Mouse (Mus musculus) gastrocnemius, adult 2 months (tissue): ENCODE data around the gene Tpcn1. TPM values are rescaled to one million over a fixed set of nuclear protein-coding genes. Genes with fewer than 3 reads are reported as not detected.
A peak's percentile ranks its signal among the peaks of the same experiment; 100 is the strongest.

Experiments
- DNase-seq: peaks from one replicate; pipeline ENCODE4 v3.0.0; 2022
- H3K27ac ChIP-seq: fragments of 200-600 bp; 2 replicates; pipeline ENCODE4 v1.8.1; 2022; ENCODE audit warnings: mild to moderate bottlenecking
- H3K4me3 ChIP-seq: fragments of 200-600 bp; 2 replicates; pipeline ENCODE4 v1.8.1; 2022; ENCODE audit warnings: mild to moderate bottlenecking, moderate library complexity
- CTCF ChIP-seq: fragments of 200-600 bp; IDR thresholded peaks from 2 replicates; pipeline ENCODE4 v1.8.1; 2022; ENCODE audit warnings: antibody characterized with exemption, mild to moderate bottlenecking, moderate library complexity
- intact Hi-C: fragments of 180-260 bp; cut with DNase I; formaldehyde crosslinking; loops from one replicate; pipeline ENCODE4 v1.15.1; 2025
- long read RNA-seq, 2 experiments: library from polyadenylated mRNA; stranded (forward); transcript quantifications; one replicate each; pipeline ENCODE4 v2.0.0; 2021
- total RNA-seq, 2 experiments: library from RNA; stranded (reverse); gene quantifications; 2 replicates each; pipeline ENCODE4 v1.2.3; 2021

Tpcn1 gene
- 10 to 100 TPM; 42.7 to 44.8 TPM for total RNA-seq
- long read RNA-seq, experiment 1, full-length matches to known transcripts: 2 of 8 reads
- long read RNA-seq, experiment 1, partial matches to known transcripts: 1 of 8 reads
- long read RNA-seq, experiment 1, other reads (novel, unspliced or antisense): 5 of 8 reads
- long read RNA-seq, experiment 2, full-length matches to known transcripts: 3 of 11 reads
- long read RNA-seq, experiment 2, partial matches to known transcripts: 1 of 11 reads
- long read RNA-seq, experiment 2, other reads (novel, unspliced or antisense): 7 of 11 reads

DNA sequence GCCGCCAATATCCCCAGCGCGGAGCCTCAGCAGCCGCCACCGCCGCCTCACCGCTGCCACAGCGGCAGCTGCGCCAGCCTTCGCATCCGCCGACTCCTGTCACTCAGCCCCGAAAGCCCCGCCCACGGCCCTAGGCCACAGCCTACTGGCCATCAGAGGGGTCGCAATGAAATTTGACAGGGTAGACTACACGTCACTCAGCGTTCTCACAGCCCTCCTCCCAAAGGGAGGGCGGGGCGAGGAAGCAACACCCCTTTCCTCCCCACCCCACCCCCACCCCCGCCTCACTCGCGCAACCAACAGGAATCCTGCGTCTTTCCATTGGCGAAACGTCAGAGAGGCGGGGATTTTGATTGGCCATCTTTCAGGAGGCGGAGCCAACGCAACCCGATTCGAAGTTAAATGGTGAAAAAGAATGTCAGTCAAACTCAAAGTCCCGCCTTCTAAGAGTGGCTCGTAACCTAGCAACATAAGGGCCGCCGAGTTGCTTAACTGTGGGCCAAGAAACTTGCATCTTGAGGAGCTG, at the start of gene Tpcn1, which contains the start of gene Iqcd:
Gene Tpcn1 (minus strand): TSS at position 105 of the 526 bp plus-strand sequence.
Gene Iqcd (plus strand): TSS at position 448 of the 526 bp plus-strand sequence.
- peak; percentile 14; the same call in 1 of the 2 replicates for TF ChIP-seq CTCF
- Histone ChIP-seq H3K4me3 (peak within 1 kb of the TSS; percentile 99), H3K27ac (peak within 1 kb of the TSS; percentile 92)
- intact Hi-C loops: loop anchor here (2.0 to 5.0 kb wide), 2 partner anchors 26 to 76 kb away; partner anchors contain the start of gene Slc8b1
- peak; percentile 100 for DNase-seq

DNA sequence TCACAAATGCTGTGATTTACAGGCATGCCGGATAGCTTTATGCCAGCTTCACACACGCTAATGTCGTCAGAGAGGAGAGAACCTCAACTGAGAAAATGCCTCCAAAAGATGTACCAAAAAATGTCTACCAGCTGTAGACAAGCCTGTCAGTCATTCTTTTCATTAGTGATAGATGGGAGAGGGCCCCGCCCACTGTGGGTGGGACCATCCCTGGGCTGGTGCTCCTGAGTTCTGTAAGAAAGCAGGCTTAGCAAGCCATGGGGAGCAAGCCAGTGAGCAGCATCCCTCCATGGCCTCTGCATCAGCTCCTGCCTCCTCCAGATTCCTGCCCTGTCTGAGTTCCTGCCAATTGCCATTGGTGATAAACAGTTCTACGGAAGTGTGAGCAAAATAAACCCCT, 47.2 kb upstream of the Tpcn1 start:
- no peak for TF ChIP-seq CTCF
- intact Hi-C loops: no loop called here
- no peak overlapping the region for H3K27ac ChIP-seq
- DNase-seq: no peak
- no peak overlapping the region for H3K4me3 ChIP-seq

DNA sequence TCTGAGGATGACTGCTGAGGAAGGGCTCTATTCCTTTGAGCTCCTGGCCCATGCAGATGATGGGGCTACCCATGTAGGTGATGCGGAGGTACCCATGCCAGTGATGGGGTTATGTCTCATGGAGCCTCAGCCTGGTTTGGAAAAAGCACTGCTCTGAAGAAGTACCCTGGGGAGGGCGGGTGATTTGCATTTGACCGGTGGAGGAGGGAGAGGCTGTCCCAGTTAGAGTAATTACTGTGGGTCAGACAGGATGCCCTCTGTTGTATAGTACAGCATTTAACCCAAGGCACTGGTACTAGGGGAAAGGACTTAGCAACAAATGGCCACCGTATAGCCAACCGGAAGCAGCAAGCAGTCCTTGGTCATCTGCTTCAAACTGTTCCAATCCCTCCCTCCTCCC, 46.4 kb upstream of the Tpcn1 start:
- no peak for TF ChIP-seq CTCF

DNA sequence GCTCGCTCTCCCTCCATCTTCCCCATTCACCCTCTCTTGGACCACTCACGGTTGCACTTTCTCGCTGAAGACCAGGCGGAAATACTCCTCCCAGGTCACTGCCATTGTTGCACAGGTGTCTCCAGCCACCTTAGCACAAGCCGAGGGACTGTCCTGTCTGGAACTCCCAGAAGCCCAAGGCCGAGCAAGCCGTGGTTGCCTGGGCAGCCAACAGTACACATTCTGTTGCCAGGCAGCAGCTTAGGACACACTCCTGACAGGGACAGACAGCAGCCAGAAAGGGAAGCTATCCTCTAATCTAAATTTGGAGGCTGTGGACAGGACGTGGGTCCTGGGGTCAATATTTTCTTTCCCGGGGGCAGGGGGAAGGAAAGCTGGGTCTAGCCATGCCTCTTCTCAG, 45.7 kb upstream of the Tpcn1 start, which contains the start of gene Cfap73:
Gene Cfap73 (minus strand): TSS at position 105 of the 400 bp plus-strand sequence.
- DNase-seq: no peak
- no peak for TF ChIP-seq CTCF
- intact Hi-C loops: no loop called here
- 0 out of 2 replicates have a peak within 1 kb of the TSS, but pooled peaks have one; percentile 7 for H3K4me3 ChIP-seq
- H3K27ac ChIP-seq: no peak within 1 kb of the TSS

More for the DNA sequence above, 46.4 kb upstream of the Tpcn1 start:
- Histone ChIP-seq H3K27ac (no peak overlapping the region), H3K4me3 (no peak overlapping the region)
- no peak for DNase-seq
- intact Hi-C loops: no loop called here

DNA sequence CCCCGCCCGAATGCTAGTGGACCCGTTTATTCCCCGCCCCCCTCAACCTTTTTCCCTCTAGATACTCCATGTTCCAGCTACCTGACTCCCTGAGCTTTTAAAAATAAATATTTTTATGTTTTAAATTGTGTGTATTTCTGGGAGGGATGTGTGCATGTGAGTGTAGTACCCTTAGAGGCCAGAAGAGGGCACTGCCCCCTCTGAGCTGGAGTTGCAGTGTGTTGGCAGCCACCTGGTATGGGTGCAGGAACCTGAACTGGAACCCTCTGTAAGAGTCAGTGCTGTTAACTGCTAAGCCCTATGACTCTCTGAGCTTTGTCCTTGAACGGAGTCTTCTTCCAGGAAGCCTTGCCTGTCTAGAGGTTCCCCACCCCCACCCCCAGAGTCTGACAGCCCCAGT, 43.4 kb upstream of the Tpcn1 start:
- Histone ChIP-seq H3K4me3 (no peak overlapping the region), H3K27ac (no peak overlapping the region)
- TF ChIP-seq CTCF: peak; percentile 16; the same call in 1 of the 2 replicates
- intact Hi-C loops: no loop called here
- no peak for DNase-seq

DNA sequence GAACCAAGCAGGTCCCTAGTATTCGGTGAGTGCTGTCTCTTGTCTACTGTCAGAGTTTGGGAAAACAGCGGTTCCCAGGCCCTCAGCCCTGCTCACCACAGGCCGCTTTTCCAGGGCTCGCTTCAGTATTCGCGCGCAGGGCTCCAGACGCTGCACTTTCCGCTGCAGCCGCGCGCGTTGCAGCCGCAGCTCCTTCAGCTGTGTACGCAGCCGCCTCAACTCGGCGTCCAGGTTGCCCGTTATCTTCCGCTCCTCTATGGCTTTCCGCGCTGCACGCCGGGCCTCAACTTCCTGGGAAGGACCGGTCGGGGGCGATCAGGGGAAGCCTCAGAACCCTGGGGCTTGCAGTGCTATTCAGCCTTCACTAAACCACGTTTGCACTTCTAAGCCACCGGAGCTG, 42.7 kb upstream of the Tpcn1 start:
- TF ChIP-seq CTCF: no peak
- DNase-seq: no peak
- intact Hi-C loops: no loop called here
- no peak overlapping the region for H3K27ac ChIP-seq
- no peak overlapping the region for H3K4me3 ChIP-seq

DNA sequence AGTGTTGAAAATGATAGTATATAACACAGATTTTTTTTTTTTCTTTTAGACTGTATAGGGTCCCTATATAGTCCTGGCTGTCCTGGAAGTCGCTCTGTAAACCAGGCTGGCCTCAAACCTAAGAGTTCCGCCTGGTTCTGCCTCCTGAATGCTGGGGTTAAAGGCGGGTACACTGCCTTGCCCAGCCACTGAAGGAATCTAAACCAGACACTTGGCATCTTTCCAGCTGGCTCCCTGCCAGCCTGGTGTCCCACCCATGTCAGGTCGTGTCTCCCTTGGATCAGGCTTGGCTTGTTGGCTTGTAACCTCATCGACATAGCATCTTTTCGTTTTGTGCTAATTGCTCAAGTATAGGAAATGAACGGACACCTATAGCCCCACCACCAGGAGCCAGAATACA, 40.2 kb upstream of the Tpcn1 start:
- H3K4me3 ChIP-seq: no peak overlapping the region
- H3K27ac ChIP-seq: no peak overlapping the region
- no peak for DNase-seq
- TF ChIP-seq CTCF: no peak
- intact Hi-C loops: loop anchor here (10.0 kb wide), 1 partner anchor 116 kb away; the partner anchor contains the start of gene Oas2

DNA sequence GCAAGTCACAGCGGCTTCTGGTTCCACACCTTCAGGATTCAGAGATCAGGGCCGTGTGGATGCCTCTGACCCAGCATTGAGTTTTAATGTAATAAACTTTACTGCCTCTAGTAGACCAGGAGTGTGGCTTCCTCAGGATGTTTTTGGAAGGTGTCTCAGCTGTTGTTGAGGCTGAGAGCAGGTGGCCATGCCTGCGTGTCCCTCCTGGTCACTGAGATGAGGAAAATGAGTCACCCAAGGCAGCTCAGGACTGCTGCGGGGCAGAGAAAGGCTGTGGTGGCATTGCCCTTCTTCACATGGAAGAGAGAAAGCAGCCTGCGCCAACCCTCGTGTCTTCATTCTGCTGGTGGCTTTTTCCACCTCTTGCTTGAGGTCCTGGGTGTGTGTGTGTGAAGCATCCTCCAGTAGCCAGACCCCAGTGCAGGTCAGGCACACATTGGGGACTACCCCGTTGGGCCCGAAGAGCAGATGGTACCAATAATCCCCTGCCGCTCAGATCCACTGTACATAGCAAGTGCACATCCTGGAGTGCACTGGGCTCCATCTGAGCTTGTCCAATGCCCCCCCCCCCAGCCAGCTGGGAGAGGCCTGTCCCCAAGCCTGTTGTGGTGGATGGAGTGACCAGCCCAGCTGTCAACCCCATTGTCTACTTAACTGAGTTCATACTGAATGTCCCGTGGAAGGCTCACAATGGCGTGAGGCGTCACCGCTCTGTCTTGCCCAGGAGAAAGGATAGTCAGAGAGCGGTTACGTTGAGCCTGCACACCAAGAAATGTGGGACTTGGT, 39.2 kb upstream of the Tpcn1 start:
- no peak overlapping the region for H3K27ac ChIP-seq
- no peak for DNase-seq
- TF ChIP-seq CTCF: no peak
- intact Hi-C loops: loop anchor here (10.0 kb wide), 1 partner anchor 117 kb away; the partner anchor contains the start of gene Oas2
- no peak overlapping the region for H3K4me3 ChIP-seq

DNA sequence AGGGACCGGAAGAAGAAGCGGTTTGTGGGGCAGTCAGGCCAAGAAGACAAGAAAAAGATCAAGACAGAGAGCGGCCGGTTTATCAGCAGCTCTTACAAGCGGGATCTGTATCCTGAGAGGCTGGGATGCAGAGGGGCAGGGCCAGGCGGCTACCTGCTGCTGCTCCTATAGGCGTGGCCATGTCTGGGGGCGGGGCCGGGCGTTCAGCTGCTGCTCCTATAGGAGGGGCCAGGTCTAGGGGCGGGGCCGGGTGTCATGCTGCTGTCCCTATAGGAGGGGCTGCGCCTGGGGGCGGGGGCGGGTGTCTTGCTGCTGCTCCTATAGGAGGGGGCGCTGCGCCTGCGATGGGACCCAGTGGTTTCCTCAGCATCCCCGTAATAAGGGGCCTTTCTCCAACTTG, 37.9 kb upstream of the Tpcn1 start:
- no peak for TF ChIP-seq CTCF
- H3K4me3 ChIP-seq: no peak overlapping the region
- H3K27ac ChIP-seq: no peak overlapping the region
- DNase-seq: no peak
- intact Hi-C loops: loop anchor here (10.0 kb wide), 1 partner anchor 118 kb away; the partner anchor contains the start of gene Oas2

DNA sequence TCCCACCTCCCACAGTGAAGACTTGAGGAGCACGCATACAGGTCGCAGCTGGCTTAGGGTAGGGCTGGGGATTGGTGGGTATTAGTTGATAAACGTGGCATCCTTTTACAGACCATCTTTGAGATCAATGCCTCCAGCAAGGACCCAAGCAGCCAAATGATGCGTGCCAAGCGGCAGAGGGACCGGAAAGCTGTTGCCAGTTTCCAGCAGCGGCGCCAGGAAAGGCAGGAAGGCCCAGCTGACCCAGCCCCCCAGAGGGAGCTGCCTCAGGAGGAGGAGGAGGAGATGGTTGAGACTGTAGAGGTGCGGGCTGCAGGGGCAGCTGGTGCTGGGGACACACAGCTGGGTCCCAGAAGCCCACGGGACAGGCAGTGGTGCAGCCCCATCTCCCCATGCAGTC, 36.0 kb upstream of the Tpcn1 start:
- intact Hi-C loops: loop anchor here (10.0 kb wide), 1 partner anchor 120 kb away; the partner anchor contains the start of gene Oas2
- TF ChIP-seq CTCF: no peak
- DNase-seq: no peak
- no peak overlapping the region for H3K4me3 ChIP-seq
- no peak overlapping the region for H3K27ac ChIP-seq

DNA sequence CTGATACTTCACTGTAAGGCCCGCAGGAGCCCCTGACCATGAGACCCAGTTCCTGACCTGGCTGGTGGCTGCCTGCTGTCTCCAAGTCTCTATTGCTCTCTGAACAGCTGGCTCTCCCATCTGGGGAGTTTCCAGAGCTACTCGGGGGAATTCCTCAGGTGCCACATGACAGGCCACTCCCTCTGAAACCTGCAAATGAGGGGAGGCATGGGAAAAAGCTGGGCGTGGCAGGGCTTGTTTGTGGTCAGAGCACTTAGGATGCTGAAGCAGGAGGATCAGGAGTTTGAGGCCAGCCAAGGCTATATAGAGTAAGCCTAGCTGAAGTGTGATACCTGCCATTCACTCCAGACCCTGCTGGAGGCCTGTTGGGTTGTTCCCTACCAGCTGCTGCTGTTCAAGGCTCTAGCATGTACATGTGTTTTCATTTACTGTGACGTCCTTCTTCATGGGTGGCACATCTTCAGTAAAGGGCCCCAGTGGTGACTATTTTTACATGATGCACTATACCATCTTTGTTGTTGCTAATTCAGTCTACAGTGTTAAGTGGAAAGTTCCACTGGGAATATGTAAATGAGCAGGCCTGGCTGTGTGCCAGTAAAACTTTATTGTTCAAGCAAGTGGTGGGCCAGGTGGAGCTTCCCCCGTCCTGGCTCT, 33.9 kb upstream of the Tpcn1 start:
- no peak for DNase-seq
- intact Hi-C loops: loop anchor here (1.0 to 10.0 kb wide), 2 partner anchors 92 to 122 kb away; partner anchors contain the start of gene Oas2
- H3K27ac ChIP-seq: no peak overlapping the region
- no peak for TF ChIP-seq CTCF
- no peak overlapping the region for H3K4me3 ChIP-seq

DNA sequence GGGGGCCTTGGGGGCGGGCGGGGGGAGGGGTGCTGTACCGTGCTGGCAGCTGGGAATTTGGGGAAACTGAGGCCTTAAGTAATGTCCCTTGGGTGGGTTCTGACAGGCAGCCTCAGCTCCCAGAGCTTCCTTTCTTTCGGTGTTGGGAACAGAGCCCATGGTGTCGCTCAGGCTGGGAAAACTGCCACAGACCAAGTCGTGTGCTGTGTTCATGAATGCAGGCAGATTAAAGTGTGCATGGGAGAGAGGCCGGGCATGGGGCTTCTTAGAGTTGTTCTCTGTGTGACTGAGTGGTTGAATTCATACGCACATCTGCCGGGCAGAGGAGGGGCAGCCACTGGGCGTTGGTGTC, 33.3 kb upstream of the Tpcn1 start:
- DNase-seq: no peak
- Histone ChIP-seq H3K4me3 (no peak overlapping the region), H3K27ac (no peak overlapping the region)
- intact Hi-C loops: loop anchor here (1.0 to 10.0 kb wide), 2 partner anchors 92 to 123 kb away; partner anchors contain the start of gene Oas2
- no peak for TF ChIP-seq CTCF
